Mouse (Mus musculus): ENCODE measurements around the gene Sel1l. TPM values are rescaled to one million over a fixed set of nuclear protein-coding genes. Genes with fewer than 3 reads are reported as not detected.
A peak's percentile ranks its signal among the peaks of the same experiment; 100 is the strongest.

Gene Sel1l
- 10.4 and 14.2 TPM in 2 replicates for polyA plus RNA-seq (2012; ENCODE audit: insufficient read depth, low replicate concordance)

- H3K9me3 ChIP-seq, result no peaks in the 10 kb centered on the region
- TF ChIP-seq GATA1 (IDR thresholded peaks at IDR 0.05; ENCODE audit: borderline replicate concordance, low read length) (no peak), FLI1 (IDR thresholded peaks at IDR 0.05; ENCODE audit: low read length) (no peak)
- H3K4me3 ChIP-seq (replicated peaks), result peak within 1 kb of the TSS; percentile 100
- peaks cover 29% of the 10 kb centered on the region for H3K4me1 ChIP-seq
- H3K36me3 ChIP-seq (replicated peaks; ENCODE audit: low read length), result peaks cover 24% of the 10 kb centered on the region
- peaks cover 6% of the 10 kb centered on the region for H3K27me3 ChIP-seq (replicated peaks)
These were observed at the start of gene Sel1l for GRCm38 (mm10) chr12:91849045-91849467. Sel1l (minus strand) TSS chr12:91849157.

GRCm38 (mm10) chr12:91892622-91893560 lies 43.9 kb upstream of the Sel1l start:
- no peaks in the 10 kb centered on the region for H3K9me3 ChIP-seq
- no peak for TF ChIP-seq FLI1 (IDR thresholded peaks at IDR 0.05; ENCODE audit: low read length)
- no peak for TF ChIP-seq GATA1 (IDR thresholded peaks at IDR 0.05; ENCODE audit: borderline replicate concordance, low read length)
- H3K36me3 ChIP-seq (replicated peaks; ENCODE audit: low read length), result no peaks in the 10 kb centered on the region
- H3K27me3 ChIP-seq (replicated peaks), result no peaks in the 10 kb centered on the region
- H3K4me3 ChIP-seq (replicated peaks), result no peak overlapping the region
- no peaks in the 10 kb centered on the region for H3K4me1 ChIP-seq

GRCm38 (mm10) chr12:91880431-91880830 lies 31.5 kb upstream of the Sel1l start:
- Histone ChIP-seq H3K9me3 (no peaks in the 10 kb centered on the region), H3K4me1 (peaks cover 6% of the 10 kb centered on the region; the same call in 1 of the 2 replicates), H3K27me3 (replicated peaks) (no peaks in the 10 kb centered on the region), H3K36me3 (replicated peaks; ENCODE audit: low read length) (no peaks in the 10 kb centered on the region), H3K4me3 (replicated peaks) (no peak overlapping the region)
- TF ChIP-seq FLI1 (IDR thresholded peaks at IDR 0.05; ENCODE audit: low read length), result no peak
- no peak for TF ChIP-seq GATA1 (IDR thresholded peaks at IDR 0.05; ENCODE audit: borderline replicate concordance, low read length)

GRCm38 (mm10) chr12:91878912-91879250 lies 29.9 kb upstream of the Sel1l start:
- H3K36me3 ChIP-seq (replicated peaks; ENCODE audit: low read length), result no peaks in the 10 kb centered on the region
- H3K4me1 ChIP-seq, result no peaks in the 10 kb centered on the region; the same call in 1 of the 2 replicates
- H3K27me3 ChIP-seq (replicated peaks), result peaks cover 4% of the 10 kb centered on the region
- no peak for TF ChIP-seq FLI1 (IDR thresholded peaks at IDR 0.05; ENCODE audit: low read length)
- TF ChIP-seq GATA1 (IDR thresholded peaks at IDR 0.05; ENCODE audit: borderline replicate concordance, low read length), result no peak
- H3K9me3 ChIP-seq, result no peaks in the 10 kb centered on the region
- no peak overlapping the region for H3K4me3 ChIP-seq (replicated peaks)

- Histone ChIP-seq H3K4me1 (no peaks in the 10 kb centered on the region; the same call in 1 of the 2 replicates), H3K27me3 (replicated peaks) (peaks cover 7% of the 10 kb centered on the region), H3K9me3 (no peaks in the 10 kb centered on the region), H3K36me3 (replicated peaks; ENCODE audit: low read length) (no peaks in the 10 kb centered on the region), H3K4me3 (replicated peaks) (no peak overlapping the region)
- no peak for TF ChIP-seq FLI1 (IDR thresholded peaks at IDR 0.05; ENCODE audit: low read length)
- TF ChIP-seq GATA1 (IDR thresholded peaks at IDR 0.05; ENCODE audit: borderline replicate concordance, low read length), result no peak
These were observed 29.3 kb upstream of the Sel1l start for GRCm38 (mm10) chr12:91878056-91878911.

- Histone ChIP-seq H3K4me1 (no peaks in the 10 kb centered on the region; the same call in 1 of the 2 replicates), H3K27me3 (replicated peaks) (peaks cover 7% of the 10 kb centered on the region), H3K36me3 (replicated peaks; ENCODE audit: low read length) (no peaks in the 10 kb centered on the region), H3K4me3 (replicated peaks) (no peak overlapping the region), H3K9me3 (no peaks in the 10 kb centered on the region; the same call in 1 of the 2 replicates)
- TF ChIP-seq GATA1 (IDR thresholded peaks at IDR 0.05; ENCODE audit: borderline replicate concordance, low read length), result no peak
- no peak for TF ChIP-seq FLI1 (IDR thresholded peaks at IDR 0.05; ENCODE audit: low read length)
These were observed 28.7 kb upstream of the Sel1l start for GRCm38 (mm10) chr12:91877646-91878045.

GRCm38 (mm10) chr12:91870671-91871070 lies 21.7 kb upstream of the Sel1l start:
- Histone ChIP-seq H3K27me3 (replicated peaks) (peaks cover 7% of the 10 kb centered on the region), H3K4me3 (replicated peaks) (no peak overlapping the region), H3K9me3 (peaks cover 4% of the 10 kb centered on the region; the same call in 1 of the 2 replicates), H3K36me3 (replicated peaks; ENCODE audit: low read length) (no peaks in the 10 kb centered on the region), H3K4me1 (no peaks in the 10 kb centered on the region)
- no peak for TF ChIP-seq FLI1 (IDR thresholded peaks at IDR 0.05; ENCODE audit: low read length)
- no peak for TF ChIP-seq GATA1 (IDR thresholded peaks at IDR 0.05; ENCODE audit: borderline replicate concordance, low read length)

- H3K36me3 ChIP-seq (replicated peaks; ENCODE audit: low read length), result no peaks in the 10 kb centered on the region
- TF ChIP-seq FLI1 (IDR thresholded peaks at IDR 0.05; ENCODE audit: low read length), result no peak
- TF ChIP-seq GATA1 (IDR thresholded peaks at IDR 0.05; ENCODE audit: borderline replicate concordance, low read length), result no peak
- H3K9me3 ChIP-seq, result peaks cover 4% of the 10 kb centered on the region; the same call in 1 of the 2 replicates
- peaks cover 3% of the 10 kb centered on the region for H3K27me3 ChIP-seq (replicated peaks)
- no peaks in the 10 kb centered on the region for H3K4me1 ChIP-seq
- no peak overlapping the region for H3K4me3 ChIP-seq (replicated peaks)
These were observed 20.4 kb upstream of the Sel1l start for GRCm38 (mm10) chr12:91869352-91869751.

GRCm38 (mm10) chr12:91854330-91854729 lies 5.4 kb upstream of the Sel1l start:
- Histone ChIP-seq H3K4me1 (peaks cover 5% of the 10 kb centered on the region; the same call in 1 of the 2 replicates), H3K9me3 (no peaks in the 10 kb centered on the region), H3K36me3 (replicated peaks; ENCODE audit: low read length) (no peaks in the 10 kb centered on the region), H3K4me3 (replicated peaks) (no peak overlapping the region), H3K27me3 (replicated peaks) (peaks cover 22% of the 10 kb centered on the region)
- no peak for TF ChIP-seq FLI1 (IDR thresholded peaks at IDR 0.05; ENCODE audit: low read length)
- TF ChIP-seq GATA1 (IDR thresholded peaks at IDR 0.05; ENCODE audit: borderline replicate concordance, low read length), result no peak
